Mouse (Mus musculus): ENCODE results near the gene Spint4.
"Not testable (repeated sequence)": the region's sequence is repeated elsewhere in the genome, so short reads cannot be mapped to it uniquely, and the experiment has no call there.

Spint4 gene

GRCm38 (mm10) chr2:164698201-164698600 lies at the start of gene Spint4:
Gene Spint4 (plus strand): TSS chr2:164698501.
- DNase-seq (ENCODE audit: low spot score in 2 of 2), result no peak

- DNase-seq (ENCODE audit: low spot score in 2 of 2), result peak in 1 of 2 experiments; percentile 48
Measured at GRCm38 (mm10) chr2:164655858-164656257, 42.4 kb upstream of the Spint4 start, which contains the start of gene Wfdc10. Gene Wfdc10 (plus strand): TSS chr2:164656046.

DNA sequence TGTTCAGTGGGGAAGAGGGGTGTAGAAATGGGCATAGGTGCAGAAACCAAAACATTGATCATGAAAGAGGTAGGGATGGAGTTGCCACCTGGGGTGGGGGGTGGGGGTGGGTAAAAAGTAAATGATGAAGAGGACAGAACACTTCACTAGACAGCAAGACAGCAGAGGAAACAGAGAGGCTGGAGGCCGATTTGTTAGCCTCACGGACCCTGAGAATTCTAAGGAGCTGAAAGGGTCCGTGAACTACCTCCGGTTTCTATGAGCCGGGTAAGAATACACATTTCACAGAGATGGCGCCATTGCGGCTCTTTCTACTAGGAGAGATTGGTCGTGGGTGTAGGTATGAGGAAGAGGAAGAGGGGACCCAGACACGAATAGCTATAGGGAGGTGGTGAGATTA lies 41.8 kb upstream of the Spint4 start, which contains the start of gene Wfdc9:
TSS of gene Wfdc9 (minus strand) at position 101 of the 400 bp plus-strand sequence.
- no peak for DNase-seq (ENCODE audit: low spot score in 2 of 2)

DNA sequence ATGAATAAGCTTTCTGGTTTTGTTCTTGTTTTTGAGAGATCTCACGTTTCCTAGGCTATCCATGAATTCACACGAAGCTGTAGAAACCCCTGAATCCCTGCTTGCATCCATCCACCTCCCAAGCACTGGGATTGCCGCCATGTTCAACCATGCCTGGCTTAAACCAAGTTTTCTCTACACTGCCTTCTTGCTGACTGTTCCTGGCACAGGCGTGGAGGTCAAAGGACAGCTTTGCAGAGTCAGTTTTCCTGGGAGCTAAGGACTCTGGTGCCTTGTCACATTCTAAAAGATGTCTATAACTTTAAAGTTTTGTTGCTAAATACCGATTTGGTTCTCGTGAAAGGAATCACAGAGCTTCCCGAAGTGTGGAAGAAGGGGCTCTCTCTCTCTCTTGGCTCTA lies 33.5 kb upstream of the Spint4 start:
- DNase-seq (ENCODE audit: low spot score in 2 of 2), result no peak

DNA sequence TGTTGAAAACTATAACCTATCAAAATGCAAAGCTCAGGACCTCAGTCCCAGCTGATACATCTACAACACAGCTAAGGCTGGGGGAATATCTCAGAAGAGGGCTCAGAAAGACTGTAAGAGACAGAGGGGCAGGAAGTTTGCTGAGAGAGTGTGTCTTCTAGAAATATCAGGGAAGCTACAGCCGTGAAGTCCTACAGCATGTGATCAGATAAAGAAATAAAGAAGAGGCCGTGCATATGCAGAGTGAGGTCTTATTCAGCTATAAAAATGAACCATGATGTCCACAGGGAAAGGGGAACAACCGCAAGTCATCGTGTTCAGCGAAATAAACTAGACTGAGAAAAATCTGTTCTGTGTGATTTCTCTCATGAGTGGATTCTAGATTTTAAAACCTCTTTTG lies 28.0 kb upstream of the Spint4 start:
- DNase-seq (ENCODE audit: low spot score in 2 of 2), result no peak

DNA sequence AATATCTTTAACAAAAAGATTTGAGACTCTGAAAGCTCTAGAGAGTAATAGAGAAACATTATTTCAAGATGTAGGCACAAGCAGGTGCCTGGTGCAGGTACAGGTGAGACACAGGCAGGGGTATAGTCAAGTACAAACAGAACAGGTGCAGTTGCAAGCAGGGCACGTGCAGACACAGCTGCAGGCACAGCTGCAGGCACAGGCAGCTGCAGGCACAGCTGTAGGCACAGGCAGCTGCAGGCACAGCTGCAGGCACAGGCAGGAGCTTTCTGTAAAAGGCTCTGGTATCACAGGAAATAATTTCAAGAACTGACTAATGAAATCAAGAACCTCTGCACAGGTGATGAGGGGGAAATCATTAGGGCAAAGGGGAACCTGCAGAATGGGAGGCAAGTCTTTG lies 27.4 kb upstream of the Spint4 start:
- no peak for DNase-seq (ENCODE audit: low spot score in 2 of 2)

DNA sequence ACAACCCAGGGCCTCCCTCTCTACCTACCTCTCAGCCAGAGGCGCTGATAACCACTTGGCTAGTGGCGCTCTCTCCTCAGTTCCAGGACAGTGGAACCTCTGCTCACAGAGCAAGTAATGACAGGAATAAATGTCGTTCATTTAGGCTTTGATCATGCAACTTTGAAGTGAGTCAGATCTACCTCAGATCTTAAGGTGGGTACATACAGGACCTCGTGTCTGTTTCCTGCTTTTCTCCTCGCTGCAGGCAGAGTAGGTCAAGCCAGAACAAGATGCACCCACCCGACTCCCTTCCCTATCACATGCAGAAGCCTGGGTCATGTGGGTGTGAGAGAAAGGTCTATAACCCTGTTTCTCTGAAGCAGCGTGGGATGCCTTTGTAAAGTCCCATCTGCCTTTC lies 24.3 kb upstream of the Spint4 start, which contains the start of gene Wfdc11:
TSS of gene Wfdc11 (minus strand) at position 101 of the 400 bp plus-strand sequence.
- no peak for DNase-seq (ENCODE audit: low spot score in 2 of 2)

GRCm38 (mm10) chr2:164676103-164676502 lies 22.2 kb upstream of the Spint4 start:
- DNase-seq (ENCODE audit: low spot score in 2 of 2), result no peak

- DNase-seq (ENCODE audit: low spot score in 2 of 2), result no peak
Measured at GRCm38 (mm10) chr2:164676916-164677685, 21.2 kb upstream of the Spint4 start.

- DNase-seq (ENCODE audit: low spot score in 2 of 2), result peak; percentile 82 to 83
Measured at GRCm38 (mm10) chr2:164678848-164679625, 19.3 kb upstream of the Spint4 start.

GRCm38 (mm10) chr2:164679906-164680305 lies 18.4 kb upstream of the Spint4 start:
- DNase-seq (ENCODE audit: low spot score in 2 of 2), result peak; percentile 32 to 49

DNA sequence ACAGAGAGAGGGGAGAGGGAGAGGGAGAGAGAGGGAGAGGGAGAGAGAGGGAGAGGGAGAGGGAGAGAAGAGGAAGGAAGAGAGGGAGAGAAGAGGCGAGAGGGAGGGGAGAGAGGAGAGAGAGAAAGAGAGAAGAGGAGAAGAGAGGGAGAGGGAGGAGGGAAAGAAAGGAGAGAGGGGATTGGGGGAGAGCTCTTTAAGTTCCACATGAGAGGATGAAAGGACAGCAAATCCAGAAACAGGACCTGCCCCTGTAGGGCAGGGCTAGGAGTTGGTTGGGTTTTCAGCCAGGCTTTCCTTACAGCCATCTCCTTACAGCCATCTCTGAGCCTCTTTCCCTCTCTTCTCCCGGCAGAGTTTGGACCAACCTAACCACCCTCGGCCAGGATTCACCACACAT lies 13.5 kb upstream of the Spint4 start, which contains the start of gene Wfdc13:
TSS of gene Wfdc13 (plus strand) at position 301 of the 400 bp plus-strand sequence.
- no peak for DNase-seq (ENCODE audit: low spot score in 2 of 2)

GRCm38 (mm10) chr2:164700959-164701358 lies 2.7 kb downstream of the Spint4 start:
- DNase-seq (ENCODE audit: low spot score in 2 of 2), result no peak

GRCm38 (mm10) chr2:164701761-164702160 lies 3.5 kb downstream of the Spint4 start:
- no peak for DNase-seq (ENCODE audit: low spot score in 2 of 2)

GRCm38 (mm10) chr2:164704235-164704634 lies 5.9 kb downstream of the Spint4 start:
- no peak for DNase-seq (ENCODE audit: low spot score in 2 of 2)

GRCm38 (mm10) chr2:164705328-164705727 lies 7.0 kb downstream of the Spint4 start:
- DNase-seq (ENCODE audit: low spot score in 2 of 2), result no peak

DNA sequence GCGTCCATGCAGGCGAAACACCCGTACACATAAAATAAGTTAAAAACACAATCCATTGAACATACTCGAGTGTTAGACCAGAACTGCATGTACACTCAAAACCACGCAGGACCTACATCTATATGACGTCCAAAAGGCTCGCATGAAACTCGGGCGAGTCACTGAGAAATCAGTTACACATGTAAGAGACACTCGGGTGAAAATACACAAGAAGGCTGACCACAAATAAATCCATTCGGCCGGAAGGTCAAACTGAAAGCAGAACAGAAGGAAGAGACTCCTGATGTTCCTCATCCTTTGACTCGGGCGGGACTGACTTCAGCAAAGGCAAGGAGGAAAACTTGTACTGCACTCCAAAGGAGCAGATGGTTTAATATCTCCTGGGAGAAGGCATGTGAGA lies 7.7 kb downstream of the Spint4 start:
- DNase-seq (ENCODE audit: low spot score in 2 of 2), result no peak

- no peak for DNase-seq (ENCODE audit: low spot score in 2 of 2)
Measured at GRCm38 (mm10) chr2:164715005-164715404, 16.7 kb downstream of the Spint4 start, which contains the start of gene Spint5. Gene Spint5 (plus strand): TSS chr2:164715305.

DNA sequence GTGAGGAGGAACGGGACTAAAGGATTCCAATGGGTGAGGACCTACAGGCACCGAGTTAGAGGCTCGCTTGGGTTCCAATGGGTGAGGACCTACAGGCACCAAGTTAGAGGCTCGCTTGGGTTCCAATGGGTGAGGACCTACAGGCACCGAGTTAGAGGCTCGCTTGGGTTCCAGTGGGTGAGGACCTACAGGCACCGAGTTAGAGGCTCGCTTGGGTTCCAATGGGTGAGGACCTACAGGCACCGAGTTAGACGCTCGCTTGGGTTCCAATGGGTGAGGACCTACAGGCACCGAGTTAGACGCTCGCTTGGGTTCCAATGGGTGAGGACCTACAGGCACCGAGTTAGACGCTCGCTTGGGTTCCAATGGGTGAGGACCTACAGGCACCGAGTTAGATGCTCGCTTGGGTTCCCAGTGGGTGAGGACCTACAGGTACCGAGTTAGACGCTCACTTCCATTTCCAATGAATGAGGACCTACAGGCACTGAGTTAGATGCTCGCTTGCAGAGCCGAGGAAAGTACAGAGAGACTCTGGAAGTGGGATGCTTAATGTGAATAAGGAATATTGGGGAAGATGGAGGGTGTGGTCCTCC lies 18.0 kb downstream of the Spint4 start:
- DNase-seq (ENCODE audit: low spot score in 2 of 2), result not testable (repeated sequence)

DNA sequence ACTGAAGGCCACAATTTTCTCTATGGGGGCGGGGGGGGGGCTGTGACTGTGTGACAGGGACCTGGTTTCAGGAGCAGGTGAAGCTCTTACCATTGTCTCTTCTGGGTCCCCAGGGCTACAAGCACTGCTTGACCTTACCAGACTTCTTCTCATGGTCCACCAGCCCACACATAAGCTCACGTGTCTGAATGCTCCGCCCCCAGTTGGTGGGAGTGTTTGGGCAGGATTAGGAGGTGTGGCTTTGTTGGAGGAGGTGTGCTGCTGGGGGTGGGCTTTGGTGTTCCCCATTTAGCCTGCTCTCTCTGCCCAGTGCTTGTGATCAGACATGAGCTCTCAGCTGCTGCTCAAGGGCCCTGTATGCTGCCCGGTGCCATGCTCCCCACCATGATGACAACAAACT lies 25.0 kb downstream of the Spint4 start:
- no peak for DNase-seq (ENCODE audit: low spot score in 2 of 2)

DNA sequence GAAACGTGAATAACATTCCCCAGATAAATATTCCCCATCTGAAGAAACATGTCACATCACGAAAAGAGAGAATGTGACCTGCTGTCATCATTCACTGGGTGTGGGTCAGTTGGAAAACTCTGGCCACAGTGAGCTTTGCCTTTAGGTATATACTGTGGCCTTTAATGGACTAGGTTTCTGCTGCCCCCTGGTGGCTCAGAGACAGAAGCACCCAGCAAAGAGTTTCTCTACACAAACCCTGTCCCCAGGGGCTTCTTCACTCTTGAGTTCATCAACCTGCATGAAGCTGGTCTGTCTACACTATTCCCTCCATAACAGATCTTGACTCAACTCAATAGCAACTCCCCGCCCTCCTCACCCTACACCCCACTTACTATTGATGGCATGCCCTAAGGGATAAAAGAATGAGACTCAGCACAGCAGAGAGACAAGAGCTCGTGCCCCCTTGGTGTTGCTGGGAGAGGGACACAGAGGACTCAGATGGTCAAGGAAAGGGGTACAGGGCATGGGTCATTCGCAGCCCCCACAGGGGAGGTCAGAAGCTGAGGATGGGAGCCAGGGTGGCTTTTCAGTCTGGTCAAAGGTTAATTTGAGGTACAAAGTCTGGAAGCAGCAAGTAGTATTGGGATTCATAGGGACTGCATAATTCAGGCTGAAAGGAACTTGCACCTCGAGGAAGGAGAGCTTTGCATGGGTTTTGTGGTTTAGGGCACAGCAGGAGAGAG lies 27.8 kb downstream of the Spint4 start:
- DNase-seq (ENCODE audit: low spot score in 2 of 2), result peak; percentile 29 to 71

All from thymus, postnatal 10 days (tissue).